Mouse (Mus musculus) midbrain, postnatal 0 days (tissue): ENCODE data around the gene Rabepk. TPM values are rescaled to one million over a fixed set of nuclear protein-coding genes. Genes with fewer than 3 reads are reported as not detected.

ENCODE experiments used
- ATAC-seq: fragments of 200-750 bp; cut with Nextera tagmentation; 2 replicates; pipeline ENCODE4 v1.8.0; 2017; ENCODE audit warnings: moderate number of reproducible peaks, mild to moderate bottlenecking, moderate TSS enrichment, moderate library complexity; ENCODE audit not compliant: low FRiP score
- DNase-seq: peaks from one replicate; pipeline ENCODE4 v3.0.0-alpha.2; 2015; ENCODE audit warnings: low spot score
- H3K27ac ChIP-seq: fragments of 300-500 bp; sonication (generic); 2 replicates; pipeline ENCODE4 v1.5.1; 2014; ENCODE audit warnings: low read depth, mild to moderate bottlenecking, low read length, mixed read lengths
- H3K27me3 ChIP-seq: fragments of 300-500 bp; sonication (generic); 2 replicates; pipeline ENCODE4 v1.6.1; 2014; ENCODE audit warnings: low read length, control low read depth, mixed read lengths; ENCODE audit not compliant: insufficient read depth
- H3K36me3 ChIP-seq: fragments of 300-500 bp; sonication (generic); 2 replicates; pipeline ENCODE4 v1.6.1; 2014; ENCODE audit warnings: low read length, control low read depth, mixed read lengths; ENCODE audit not compliant: insufficient read depth
- H3K4me1 ChIP-seq: fragments of 300-500 bp; sonication (generic); 2 replicates; pipeline ENCODE4 v1.6.1; 2014; ENCODE audit warnings: mild to moderate bottlenecking, control low read depth, antibody characterized with exemption, low read length, mixed read lengths; ENCODE audit not compliant: insufficient read depth
- H3K4me2 ChIP-seq: fragments of 300-500 bp; sonication (generic); 2 replicates; pipeline ENCODE4 v1.6.1; 2014; ENCODE audit warnings: low read depth, mild to moderate bottlenecking, low read length, mixed read lengths; ENCODE audit not compliant: poor library complexity, severe bottlenecking
- H3K4me3 ChIP-seq: fragments of 300-500 bp; sonication (generic); 2 replicates; pipeline ENCODE4 v1.5.1; 2014; ENCODE audit warnings: low read depth, mild to moderate bottlenecking, low read length, moderate library complexity
- H3K9ac ChIP-seq: fragments of 300-500 bp; sonication (generic); replicated peaks from 2 replicates; pipeline ENCODE4 v1.6.1; 2014; ENCODE audit warnings: mild to moderate bottlenecking, low read length, moderate library complexity, mixed read lengths; ENCODE audit not compliant: poor library complexity, severe bottlenecking
- H3K9me3 ChIP-seq: fragments of 300-500 bp; sonication (generic); 2 replicates; pipeline ENCODE4 v1.6.1; 2016; ENCODE audit warnings: low read length, control low read depth
- CTCF ChIP-seq: IDR thresholded peaks from 2 replicates; pipeline ENCODE4 v1.5.1; 2016; ENCODE audit warnings: antibody characterized with exemption, mild to moderate bottlenecking
- WGBS: fragments of 180-500 bp; shearing (Covaris S2); extraction: QIAGEN DNeasy Blood & Tissue Kit; methylation state at CpG from one replicate; pipeline ENCODE4 v1.1.7; 2014; 5-methylcytosine and 5-hydroxymethylcytosine counted together
- polyA plus RNA-seq: library from polyadenylated mRNA; unstranded; fragments of >200 nt; fragmentation: Nextera tagmentation; extraction: Ambion mirVana; gene quantifications from 2 replicates; pipeline ENCODE4 v1.2.1, GENCODE M21; 2015
- total RNA-seq: library from RNA; depleted of rRNA; stranded (reverse); fragments of >200 nt; gene quantifications from 2 replicates; pipeline ENCODE4 v1.2.3, GENCODE M21; 2014

Rabepk gene
- total and polyA plus RNA-seq, 2 experiments from 2014 or later, result 19.2 to 23.2 TPM

DNA sequence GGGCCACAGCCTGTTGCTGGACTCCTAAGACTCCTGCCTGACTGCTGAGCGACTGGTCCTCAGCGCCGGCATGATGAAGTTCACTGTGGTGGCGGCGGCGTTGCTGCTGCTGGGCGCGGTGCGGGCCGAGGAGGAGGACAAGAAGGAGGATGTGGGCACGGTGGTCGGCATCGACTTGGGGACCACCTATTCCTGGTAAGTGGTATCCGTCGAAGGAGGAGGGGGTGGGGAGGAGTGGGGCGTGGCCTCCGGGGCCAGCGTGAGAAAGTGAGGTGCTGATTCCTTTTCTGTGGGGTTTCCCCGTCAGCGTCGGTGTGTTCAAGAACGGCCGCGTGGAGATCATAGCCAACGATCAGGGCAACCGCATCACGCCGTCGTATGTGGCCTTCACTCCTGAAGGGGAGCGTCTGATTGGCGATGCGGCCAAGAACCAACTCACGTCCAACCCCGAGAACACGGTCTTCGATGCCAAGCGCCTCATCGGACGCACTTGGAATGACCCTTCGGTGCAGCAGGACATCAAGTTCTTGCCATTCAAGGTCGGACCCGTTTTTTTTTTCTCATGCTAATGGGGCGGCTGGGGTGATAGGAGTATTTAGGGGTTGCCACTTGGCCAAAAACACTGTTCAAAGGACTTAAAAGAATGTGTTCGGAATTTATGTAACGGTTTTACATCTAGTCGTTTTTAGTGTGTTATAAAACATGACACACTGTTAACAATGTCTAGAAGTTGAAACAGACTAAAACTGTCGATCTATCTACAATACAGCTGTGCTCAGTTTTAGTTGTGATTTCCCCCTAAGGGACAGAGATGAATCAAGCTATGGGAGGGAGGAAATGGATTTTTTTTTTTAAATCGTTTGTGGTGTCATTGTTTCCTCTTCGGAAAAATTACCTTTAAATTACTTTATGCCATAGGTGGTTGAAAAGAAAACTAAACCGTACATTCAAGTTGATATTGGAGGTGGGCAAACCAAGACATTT, 27.2 kb downstream of the Rabepk start:
- ATAC-seq (peak; percentile 19; the same call in 1 of the 2 replicates), DNase-seq (peak; percentile 22)

DNA sequence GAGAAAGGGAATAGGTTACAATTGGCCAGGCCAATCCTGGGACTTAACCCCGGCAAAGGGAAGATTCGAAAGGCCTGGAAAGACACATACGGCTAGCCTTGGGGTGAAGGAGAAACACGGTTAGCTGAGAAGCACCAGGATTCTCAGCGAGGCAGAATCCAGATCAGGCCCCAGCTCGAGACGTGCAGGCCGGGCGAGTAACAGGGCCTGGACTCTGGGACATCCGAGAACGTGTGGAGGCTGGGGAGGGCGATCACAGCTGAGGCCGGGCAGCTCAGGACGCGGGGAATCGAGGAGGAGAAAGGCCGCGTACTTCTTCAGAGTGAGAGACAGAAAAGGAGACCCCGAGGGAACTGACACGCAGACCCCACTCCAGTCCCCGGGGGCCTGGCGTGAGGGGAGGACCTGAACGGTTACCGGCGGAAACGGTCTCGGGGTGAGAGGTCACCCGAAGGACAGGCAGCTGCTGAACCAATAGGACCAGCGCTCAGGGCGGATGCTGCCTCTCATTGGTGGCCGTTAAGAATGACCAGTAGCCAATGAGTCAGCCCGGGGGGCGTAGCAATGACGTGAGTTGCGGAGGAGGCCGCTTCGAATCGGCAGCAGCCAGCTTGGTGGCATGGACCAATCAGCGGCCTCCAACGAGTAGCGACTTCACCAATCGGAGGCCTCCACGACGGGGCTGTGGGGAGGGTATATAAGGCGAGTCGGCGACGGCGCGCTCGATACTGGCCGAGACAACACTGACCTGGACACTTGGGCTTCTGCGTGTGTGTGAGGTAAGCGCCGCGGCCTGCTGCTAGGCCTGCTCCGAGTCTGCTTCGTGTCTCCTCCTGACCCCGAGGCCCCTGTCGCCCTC, 28.1 kb downstream of the Rabepk start, which contains the start of gene Hspa5:
Hspa5 (plus strand) TSS at position 603 of the 859 bp plus-strand sequence.
- Histone ChIP-seq H3K4me2 (peak within 1 kb of the TSS; percentile 66), H3K27me3 (no peaks in the 10 kb centered on the region), H3K4me3 (peak within 1 kb of the TSS; percentile 88), H3K9ac (peak within 1 kb of the TSS; percentile 98), H3K36me3 (peaks cover 26% of the 10 kb centered on the region), H3K4me1 (peaks cover 13% of the 10 kb centered on the region; the same call in 1 of the 2 replicates), H3K27ac (peak within 1 kb of the TSS; percentile 95), H3K9me3 (no peaks in the 10 kb centered on the region)
- WGBS, result under 1% methylated on average over 56 of the region's 60 CpGs
- ATAC-seq (peak; percentile 99), DNase-seq (peak; percentile 100)
- no peak for TF ChIP-seq CTCF

More for the DNA sequence above, 27.2 kb downstream of the Rabepk start:
- peak overlapping the region; percentile 98 for H3K9ac ChIP-seq
- WGBS, result 4% methylated on average over 50 of the region's 50 CpGs
- H3K27ac ChIP-seq, result peak overlapping the region; percentile 95
- peak overlapping the region; percentile 88 for H3K4me3 ChIP-seq
- peaks cover 13% of the 10 kb centered on the region; the same call in 1 of the 2 replicates for H3K4me1 ChIP-seq
- no peak for TF ChIP-seq CTCF
- no peaks in the 10 kb centered on the region for H3K27me3 ChIP-seq
- peak overlapping the region; percentile 62 for H3K4me2 ChIP-seq
- peaks cover 28% of the 10 kb centered on the region for H3K36me3 ChIP-seq
- H3K9me3 ChIP-seq, result no peaks in the 10 kb centered on the region

DNA sequence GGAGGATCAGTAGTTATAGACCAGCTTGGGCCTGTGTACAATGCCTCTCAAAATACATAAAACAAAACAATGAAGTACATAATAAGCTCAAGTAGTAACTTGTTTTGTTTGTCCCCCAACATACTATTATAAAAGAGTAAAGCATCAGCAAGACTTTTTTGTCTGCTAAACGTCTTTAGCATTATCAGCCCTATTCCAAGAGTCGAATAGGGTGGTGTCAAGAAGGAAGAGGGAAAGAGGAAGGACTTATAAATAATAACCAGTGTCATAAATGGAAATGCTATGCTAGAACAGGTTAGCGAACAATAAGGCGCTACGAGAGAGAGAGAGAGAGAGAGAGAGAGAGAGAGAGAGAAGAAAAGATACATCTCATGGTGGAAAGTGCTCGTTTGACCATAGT, 28.8 kb downstream of the Rabepk start:
- Histone ChIP-seq H3K4me3 (peak overlapping the region; percentile 88), H3K4me2 (peak overlapping the region; percentile 66), H3K27ac (peak overlapping the region; percentile 90), H3K36me3 (peaks cover 20% of the 10 kb centered on the region), H3K9me3 (no peaks in the 10 kb centered on the region), H3K4me1 (peaks cover 13% of the 10 kb centered on the region; the same call in 1 of the 2 replicates), H3K27me3 (no peaks in the 10 kb centered on the region), H3K9ac (peak overlapping the region; percentile 95)
- 6% methylated on average over 6 of the region's 6 CpGs for WGBS
- no peak for TF ChIP-seq CTCF
- DNase-seq (no peak), ATAC-seq (no peak)

DNA sequence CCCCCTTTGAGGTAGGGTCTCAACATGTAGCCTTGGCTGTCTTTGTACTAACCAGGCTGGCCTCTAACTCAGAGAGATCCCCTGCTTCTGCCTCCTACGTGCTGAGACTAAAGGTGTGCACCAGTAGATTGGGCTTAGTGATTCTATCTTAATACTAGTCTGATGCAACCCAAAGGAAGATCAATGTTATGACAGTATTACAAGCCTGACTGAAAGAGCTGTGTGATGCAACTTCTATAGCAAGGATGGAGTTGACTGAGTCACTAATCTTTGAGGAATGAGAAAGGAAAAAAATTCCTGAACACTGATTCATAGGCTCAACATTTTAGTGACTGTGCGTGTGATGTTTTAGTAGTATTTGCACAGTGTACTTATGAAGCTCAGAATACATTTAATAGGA, 29.7 kb downstream of the Rabepk start:
- H3K36me3 ChIP-seq, result peaks cover 16% of the 10 kb centered on the region
- no peak overlapping the region for H3K9ac ChIP-seq
- H3K4me3 ChIP-seq, result no peak overlapping the region
- H3K9me3 ChIP-seq, result no peaks in the 10 kb centered on the region
- H3K4me1 ChIP-seq, result peaks cover 13% of the 10 kb centered on the region; the same call in 1 of the 2 replicates
- H3K27ac ChIP-seq, result no peak overlapping the region
- no peak for TF ChIP-seq CTCF
- no peak overlapping the region for H3K4me2 ChIP-seq
- 97% methylated on average over 2 of the region's 2 CpGs for WGBS
- DNase-seq (no peak), ATAC-seq (no peak)
- H3K27me3 ChIP-seq, result no peaks in the 10 kb centered on the region

GRCm38 (mm10) chr2:34764801-34765200, 34.9 kb downstream of the Rabepk start:
- 50% methylated on average over 12 of the region's 12 CpGs for WGBS
- Histone ChIP-seq H3K4me3 (no peak overlapping the region), H3K27ac (no peak overlapping the region), H3K4me2 (no peak overlapping the region), H3K9ac (no peak overlapping the region), H3K36me3 (no peaks in the 10 kb centered on the region), H3K27me3 (no peaks in the 10 kb centered on the region), H3K4me1 (no peaks in the 10 kb centered on the region), H3K9me3 (no peaks in the 10 kb centered on the region)
- TF ChIP-seq CTCF, result peak; percentile 40
- ATAC-seq, result no peak
- no peak for DNase-seq
